ENCODE assay signal across 11 mouse cellular contexts in genomic region chr10:36805265-36805664, GRCm38 (mm10).
"Had no signal": no experiment of that assay in that cellular context is flagged by ENCODE, and none has a peak within 500 bp of the region (broad histone marks: within the 10 kb centered on the region; RNA-seq: fewer than 3 reads in every experiment).

No protein-coding gene starts in this region.

- DNase-seq: kidney, adult 9 months; kidney, postnatal 36 days; left cerebral cortex, postnatal 4 days; lung, adult 18-20 months; lung, postnatal 36 days; thymus, adult 18-20 months; thymus, postnatal 14 days had no signal

- H3K9ac ChIP-seq: limb, embryonic 13.5 days; liver, embryonic 14.5 days had no signal

- H3K27ac ChIP-seq: kidney, postnatal 0 days; layer of hippocampus, adult 2 months; limb, embryonic 13.5 days; liver, embryonic 14.5 days had no signal

- H3K27me3 ChIP-seq: limb, embryonic 13.5 days had no signal

- H3K36me3 ChIP-seq: limb, embryonic 13.5 days had no signal

- H3K4me2 ChIP-seq: limb, embryonic 13.5 days had no signal

- H3K9me3 ChIP-seq: limb, embryonic 13.5 days had no signal

- H3K4me3 ChIP-seq: layer of hippocampus, adult 2 months; limb, embryonic 13.5 days had no signal
